Mouse (Mus musculus) ovary, postnatal 10 days (tissue): ENCODE results near the gene Palld.

Experiments used
- DNase-seq: peaks from one replicate; pipeline ENCODE4 v3.0.0; 2022; ENCODE audit warnings: low spot score

Palld gene

GRCm38 (mm10) chr8:61902521-61902920 is at the start of gene Palld:
TSS of gene Palld (minus strand) at chr8:61902690.
- no peak for DNase-seq

GRCm38 (mm10) chr8:61937576-61937975 is 35.1 kb upstream of the Palld start:
- DNase-seq: no peak

GRCm38 (mm10) chr8:61933243-61933642 is 30.8 kb upstream of the Palld start:
- no peak for DNase-seq

- peak; percentile 42 for DNase-seq
Measured at GRCm38 (mm10) chr8:61927777-61928494, 25.4 kb upstream of the Palld start, which contains the start of gene Ddx60. TSS of gene Ddx60 (plus strand) at chr8:61928087.

- no peak for DNase-seq
Measured at GRCm38 (mm10) chr8:61924518-61924917, 22.0 kb upstream of the Palld start.

- no peak for DNase-seq
Measured at GRCm38 (mm10) chr8:61921454-61922054, 19.1 kb upstream of the Palld start.

GRCm38 (mm10) chr8:61920389-61920788 is 17.9 kb upstream of the Palld start:
- no peak for DNase-seq

- no peak for DNase-seq
Measured at GRCm38 (mm10) chr8:61919145-61919788, 16.8 kb upstream of the Palld start.

GRCm38 (mm10) chr8:61917287-61917686 is 14.8 kb upstream of the Palld start:
- DNase-seq: no peak

GRCm38 (mm10) chr8:61913957-61914356 is 11.5 kb upstream of the Palld start:
- DNase-seq: no peak

- no peak for DNase-seq
Measured at GRCm38 (mm10) chr8:61912817-61913216, 10.3 kb upstream of the Palld start.

GRCm38 (mm10) chr8:61909313-61909712 is 6.8 kb upstream of the Palld start:
- DNase-seq: no peak

GRCm38 (mm10) chr8:61908303-61909215 is 6.1 kb upstream of the Palld start:
- DNase-seq: no peak

GRCm38 (mm10) chr8:61901028-61901717 is 1.3 kb downstream of the Palld start:
- no peak for DNase-seq

- no peak for DNase-seq
Measured at GRCm38 (mm10) chr8:61897402-61897801, 5.1 kb downstream of the Palld start.

GRCm38 (mm10) chr8:61896742-61897141 is 5.7 kb downstream of the Palld start:
- no peak for DNase-seq

- no peak for DNase-seq
Measured at GRCm38 (mm10) chr8:61894062-61894461, 8.4 kb downstream of the Palld start.

GRCm38 (mm10) chr8:61877607-61878006 is 24.9 kb downstream of the Palld start:
- DNase-seq: no peak

GRCm38 (mm10) chr8:61875290-61875689 is 27.2 kb downstream of the Palld start:
- no peak for DNase-seq

GRCm38 (mm10) chr8:61873994-61874393 is 28.5 kb downstream of the Palld start:
- no peak for DNase-seq

GRCm38 (mm10) chr8:61868481-61868880 is 34.0 kb downstream of the Palld start:
- DNase-seq: no peak

GRCm38 (mm10) chr8:61866920-61867319 is 35.6 kb downstream of the Palld start:
- no peak for DNase-seq
